Mouse (Mus musculus): ENCODE data around the gene Zfp454. TPM values are rescaled to one million over a fixed set of nuclear protein-coding genes. Genes with fewer than 3 reads are reported as not detected.

Gene Zfp454
- total RNA-seq (2021) = 4.7 and 6.3 TPM in 2 replicates
- long read RNA-seq, partial matches to known transcripts = 0 of 7 reads
- long read RNA-seq, other reads (novel, unspliced or antisense) = 5 of 7 reads

- DNase-seq = peak; percentile 89
Observed at GRCm38 (mm10) chr11:50887390-50888128, at the start of gene Zfp454. Gene Zfp454 (minus strand): TSS chr11:50887651.

- no peak for DNase-seq
Observed at GRCm38 (mm10) chr11:50932040-50932439, 44.6 kb upstream of the Zfp454 start.

GRCm38 (mm10) chr11:50931451-50931866, 44.0 kb upstream of the Zfp454 start, which contains the start of gene Zfp354b:
Gene Zfp354b (minus strand): TSS chr11:50931633.
- DNase-seq = peak; percentile 82

- DNase-seq = peak; percentile 7
Observed at GRCm38 (mm10) chr11:50931021-50931420, 43.6 kb upstream of the Zfp454 start.

GRCm38 (mm10) chr11:50930469-50931014, 43.1 kb upstream of the Zfp454 start:
- DNase-seq = no peak

- peak; percentile 91 for DNase-seq
Observed at GRCm38 (mm10) chr11:50915671-50916320, 28.3 kb upstream of the Zfp454 start, which contains the start of gene Zfp2. Gene Zfp2 (minus strand): TSS chr11:50916165.

GRCm38 (mm10) chr11:50914461-50914860, 27.0 kb upstream of the Zfp454 start:
- no peak for DNase-seq

GRCm38 (mm10) chr11:50913301-50913700, 25.9 kb upstream of the Zfp454 start:
- no peak for DNase-seq

- no peak for DNase-seq
Observed at GRCm38 (mm10) chr11:50908136-50908535, 20.7 kb upstream of the Zfp454 start.

GRCm38 (mm10) chr11:50897359-50897758, 9.9 kb upstream of the Zfp454 start:
- no peak for DNase-seq

GRCm38 (mm10) chr11:50892441-50892840, 5.0 kb upstream of the Zfp454 start:
- DNase-seq = no peak

GRCm38 (mm10) chr11:50886933-50887293, 538 bp downstream of the Zfp454 start:
- peak; percentile 2 for DNase-seq

- DNase-seq = peak; percentile 81
Observed at GRCm38 (mm10) chr11:50886231-50886932, 1.1 kb downstream of the Zfp454 start.

- no peak for DNase-seq
Observed at GRCm38 (mm10) chr11:50883756-50884155, 3.7 kb downstream of the Zfp454 start.

- no peak for DNase-seq
Observed at GRCm38 (mm10) chr11:50878641-50879040, 8.8 kb downstream of the Zfp454 start.

- peak; percentile 16 for DNase-seq
Observed at GRCm38 (mm10) chr11:50850989-50851601, 36.4 kb downstream of the Zfp454 start.

GRCm38 (mm10) chr11:50850177-50850735, 37.2 kb downstream of the Zfp454 start, which contains the start of gene Grm6:
Gene Grm6 (plus strand): TSS chr11:50850685.
- DNase-seq = no peak

GRCm38 (mm10) chr11:50849310-50849709, 38.1 kb downstream of the Zfp454 start:
- DNase-seq = no peak

GRCm38 (mm10) chr11:50848520-50849137, 38.8 kb downstream of the Zfp454 start:
- DNase-seq = no peak

- DNase-seq = no peak
Observed at GRCm38 (mm10) chr11:50847047-50847446, 40.4 kb downstream of the Zfp454 start.

- no peak for DNase-seq
Observed at GRCm38 (mm10) chr11:50845951-50846350, 41.5 kb downstream of the Zfp454 start.

Measured in adrenal gland, postnatal 25 days (tissue).